ENCODE assay signal across 20 mouse cellular contexts in the genomic region with DNA sequence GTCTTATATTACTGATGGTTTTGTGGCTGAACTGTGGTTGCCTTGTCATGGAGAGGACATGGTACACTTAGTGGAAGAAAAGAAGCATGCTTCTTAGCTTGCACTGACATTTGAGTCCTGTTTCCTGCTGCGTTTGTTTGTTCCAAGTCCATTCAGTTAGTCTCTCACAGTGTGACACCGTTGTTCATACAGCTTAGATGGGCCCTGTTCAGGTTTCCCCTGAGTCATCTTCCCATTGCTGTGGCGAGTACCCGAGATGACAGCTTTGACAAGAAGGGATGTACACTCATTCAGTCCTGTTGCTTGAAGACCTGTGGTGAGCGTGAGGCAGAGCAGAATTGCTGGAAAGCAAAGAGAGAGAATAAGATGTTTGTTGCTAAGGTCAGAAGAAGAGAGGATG.
"Had no signal": no experiment of that assay in that cellular context is flagged by ENCODE, and none has a peak within 500 bp of the region (broad histone marks: within the 10 kb centered on the region; RNA-seq: fewer than 3 reads in every experiment).

No protein-coding gene starts in this region.

- H3K4me3 ChIP-seq: layer of hippocampus, adult 2 months; limb, embryonic 12.5 days; liver, embryonic 13.5 days; lung, embryonic 15.5 days; megakaryocyte, embryonic 14.5 days; midbrain, embryonic 15.5 days; neural tube, embryonic 13.5 days; stomach, embryonic 15.5 days had no signal

- ATAC-seq: liver, postnatal 0 days; midbrain, embryonic 15.5 days had no signal

- DNase-seq: kidney, postnatal 10 days; kidney, postnatal 4 days; liver; liver, embryonic 13.5 days; liver, postnatal 0 days; lung, postnatal 14 days; retina, postnatal 1 day; right cerebral cortex, postnatal 4 days; spleen, adult 18-20 months; thymus, adult 2 months; thymus, postnatal 36 days had no signal

- H3K9me3 ChIP-seq: limb, embryonic 12.5 days; liver, embryonic 13.5 days; lung, embryonic 15.5 days; megakaryocyte, embryonic 14.5 days; midbrain, embryonic 15.5 days; neural tube, embryonic 13.5 days; stomach, embryonic 15.5 days had no signal

- H3K4me2 ChIP-seq: limb, embryonic 12.5 days; liver, embryonic 13.5 days; lung, embryonic 15.5 days; midbrain, embryonic 11.5 days; midbrain, embryonic 15.5 days; neural tube, embryonic 13.5 days; stomach, embryonic 15.5 days had no signal

- H3K27ac ChIP-seq: layer of hippocampus, adult 2 months; limb, embryonic 12.5 days; liver, embryonic 13.5 days; lung, embryonic 15.5 days; macrophage; midbrain, embryonic 15.5 days; neural tube, embryonic 13.5 days; stomach, embryonic 15.5 days had no signal

- H3K27me3 ChIP-seq: limb, embryonic 12.5 days; liver, embryonic 13.5 days; lung, embryonic 15.5 days; midbrain, embryonic 15.5 days; neural tube, embryonic 13.5 days; stomach, embryonic 15.5 days had no signal

- H3K9ac ChIP-seq: limb, embryonic 12.5 days; liver, embryonic 13.5 days; liver, postnatal 0 days; lung, embryonic 15.5 days; midbrain, embryonic 15.5 days; neural tube, embryonic 13.5 days; stomach, embryonic 15.5 days had no signal

- H3K4me1 ChIP-seq: limb, embryonic 12.5 days; midbrain, embryonic 15.5 days; neural tube, embryonic 13.5 days; stomach, embryonic 15.5 days had no signal

- H3K36me3 ChIP-seq: limb, embryonic 12.5 days; liver, embryonic 13.5 days; lung, embryonic 15.5 days; midbrain, embryonic 15.5 days; neural tube, embryonic 13.5 days; stomach, embryonic 15.5 days had no signal
